Mouse (Mus musculus): ENCODE data around the gene A630023A22Rik. TPM values are rescaled to one million over a fixed set of nuclear protein-coding genes. Genes with fewer than 3 reads are reported as not detected.

The A630023A22Rik gene
- 0.12 TPM in 1 of 2 replicates, not detected in the other for polyA plus RNA-seq (2015; fragmentation: Nextera tagmentation; extraction: Ambion mirVana)

GRCm38 (mm10) chr14:34102601-34103000, at the start of gene A630023A22Rik:
A630023A22Rik (minus strand) TSS chr14:34102754.
- no peak within 1 kb of the TSS for H3K27ac ChIP-seq (ENCODE audit: low read length)
- no peak within 1 kb of the TSS for H3K4me3 ChIP-seq (ENCODE audit: low read length)
- H3K4me2 ChIP-seq (ENCODE audit: low read depth, low read length): no peak within 1 kb of the TSS
- no peak within 1 kb of the TSS for H3K9ac ChIP-seq (ENCODE audit: low read length)
- WGBS: 62% methylated on average over 5 of the region's 5 CpGs
- peaks cover 17% of the 10 kb centered on the region for H3K4me1 ChIP-seq (ENCODE audit: control insufficient read depth, insufficient read depth, low read length)
- H3K9me3 ChIP-seq (replicated peaks; ENCODE audit: control insufficient read depth, low read length): no peaks in the 10 kb centered on the region
- no peaks in the 10 kb centered on the region for H3K36me3 ChIP-seq (ENCODE audit: control insufficient read depth, insufficient read depth)
- no peaks in the 10 kb centered on the region for H3K27me3 ChIP-seq (ENCODE audit: control insufficient read depth, insufficient read depth, low read length)
- no peak for ATAC-seq (replicated peaks; ENCODE audit: extremely low read depth, insufficient read depth, low FRiP score)

DNA sequence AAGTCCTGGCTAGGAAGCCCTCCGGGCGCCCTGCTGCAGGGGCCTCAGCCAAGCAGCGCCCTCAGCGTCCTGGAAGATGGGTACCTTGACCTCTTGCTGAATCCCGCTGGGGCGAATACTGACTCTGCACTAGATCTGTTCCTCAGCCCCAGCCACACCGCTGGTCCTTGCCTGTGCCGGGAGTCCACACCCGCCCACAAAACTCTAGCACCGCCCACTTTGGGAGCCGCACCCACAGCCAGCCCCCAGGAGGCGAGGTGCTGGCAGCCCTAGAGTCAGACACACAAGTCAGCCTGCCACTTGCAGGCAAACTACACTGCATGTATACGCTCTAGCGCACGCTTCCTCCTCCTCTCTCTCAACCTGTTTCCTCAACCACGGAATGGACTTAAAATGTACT, 49.8 kb upstream of the A630023A22Rik start, which contains the start of gene Npy4r:
TSS of gene Npy4r (minus strand) at position 148 of the 400 bp plus-strand sequence.
- Histone ChIP-seq H3K9ac (ENCODE audit: low read length) (no peak within 1 kb of the TSS), H3K27me3 (ENCODE audit: control insufficient read depth, insufficient read depth, low read length) (no peaks in the 10 kb centered on the region; the same call in 1 of the 2 replicates), H3K27ac (ENCODE audit: low read length) (no peak within 1 kb of the TSS), H3K36me3 (ENCODE audit: control insufficient read depth, insufficient read depth) (no peaks in the 10 kb centered on the region), H3K4me1 (ENCODE audit: control insufficient read depth, insufficient read depth, low read length) (0 out of 2 replicates have a peak, but pooled peaks cover 2% of the 10 kb centered on the region), H3K4me2 (ENCODE audit: low read depth, low read length) (peak within 1 kb of the TSS; percentile 47), H3K4me3 (ENCODE audit: low read length) (peak within 1 kb of the TSS; percentile 19; the same call in 1 of the 2 replicates), H3K9me3 (replicated peaks; ENCODE audit: control insufficient read depth, low read length) (no peaks in the 10 kb centered on the region)
- ATAC-seq (replicated peaks; ENCODE audit: extremely low read depth, insufficient read depth, low FRiP score): peak; percentile 67
- WGBS: 13% methylated on average over 16 of the region's 16 CpGs

DNA sequence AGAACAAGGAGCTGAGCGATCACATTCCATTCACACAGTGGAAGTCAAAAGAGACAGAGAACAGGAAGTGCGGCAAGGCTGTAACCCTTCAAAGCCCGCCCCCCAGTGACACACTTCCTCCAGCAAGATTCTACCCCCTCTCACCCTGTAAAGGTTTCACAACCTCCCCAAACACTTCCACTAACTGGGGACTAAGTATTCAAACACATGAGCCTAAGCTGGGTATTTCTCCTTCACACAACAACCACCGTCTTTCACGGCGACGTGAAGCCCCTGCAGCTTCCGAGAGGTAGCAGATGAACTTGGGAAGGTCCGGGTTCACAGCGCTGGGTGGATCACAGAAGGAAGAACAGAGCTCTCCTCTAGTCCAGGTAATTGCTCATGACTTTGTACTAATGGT, 40.4 kb upstream of the A630023A22Rik start:
- no peaks in the 10 kb centered on the region for H3K27me3 ChIP-seq (ENCODE audit: control insufficient read depth, insufficient read depth, low read length)
- no peak overlapping the region for H3K27ac ChIP-seq (ENCODE audit: low read length)
- H3K36me3 ChIP-seq (ENCODE audit: control insufficient read depth, insufficient read depth): no peaks in the 10 kb centered on the region
- 89% methylated on average over 10 of the region's 10 CpGs for WGBS
- no peak overlapping the region for H3K4me3 ChIP-seq (ENCODE audit: low read length)
- no peak for ATAC-seq (replicated peaks; ENCODE audit: extremely low read depth, insufficient read depth, low FRiP score)
- H3K4me1 ChIP-seq (ENCODE audit: control insufficient read depth, insufficient read depth, low read length): no peaks in the 10 kb centered on the region
- H3K9ac ChIP-seq (ENCODE audit: low read length): no peak overlapping the region
- no peak overlapping the region for H3K4me2 ChIP-seq (ENCODE audit: low read depth, low read length)
- no peaks in the 10 kb centered on the region for H3K9me3 ChIP-seq (replicated peaks; ENCODE audit: control insufficient read depth, low read length)

- 58% methylated on average over 1 of the region's 1 CpGs for WGBS
- Histone ChIP-seq H3K4me1 (ENCODE audit: control insufficient read depth, insufficient read depth, low read length) (no peaks in the 10 kb centered on the region), H3K4me2 (ENCODE audit: low read depth, low read length) (no peak overlapping the region), H3K9ac (ENCODE audit: low read length) (no peak overlapping the region), H3K4me3 (ENCODE audit: low read length) (no peak overlapping the region), H3K27me3 (ENCODE audit: control insufficient read depth, insufficient read depth, low read length) (no peaks in the 10 kb centered on the region), H3K27ac (ENCODE audit: low read length) (no peak overlapping the region), H3K36me3 (ENCODE audit: control insufficient read depth, insufficient read depth) (no peaks in the 10 kb centered on the region), H3K9me3 (replicated peaks; ENCODE audit: control insufficient read depth, low read length) (no peaks in the 10 kb centered on the region)
- no peak for ATAC-seq (replicated peaks; ENCODE audit: extremely low read depth, insufficient read depth, low FRiP score)
Measured at GRCm38 (mm10) chr14:34142316-34142715, 39.8 kb upstream of the A630023A22Rik start.

DNA sequence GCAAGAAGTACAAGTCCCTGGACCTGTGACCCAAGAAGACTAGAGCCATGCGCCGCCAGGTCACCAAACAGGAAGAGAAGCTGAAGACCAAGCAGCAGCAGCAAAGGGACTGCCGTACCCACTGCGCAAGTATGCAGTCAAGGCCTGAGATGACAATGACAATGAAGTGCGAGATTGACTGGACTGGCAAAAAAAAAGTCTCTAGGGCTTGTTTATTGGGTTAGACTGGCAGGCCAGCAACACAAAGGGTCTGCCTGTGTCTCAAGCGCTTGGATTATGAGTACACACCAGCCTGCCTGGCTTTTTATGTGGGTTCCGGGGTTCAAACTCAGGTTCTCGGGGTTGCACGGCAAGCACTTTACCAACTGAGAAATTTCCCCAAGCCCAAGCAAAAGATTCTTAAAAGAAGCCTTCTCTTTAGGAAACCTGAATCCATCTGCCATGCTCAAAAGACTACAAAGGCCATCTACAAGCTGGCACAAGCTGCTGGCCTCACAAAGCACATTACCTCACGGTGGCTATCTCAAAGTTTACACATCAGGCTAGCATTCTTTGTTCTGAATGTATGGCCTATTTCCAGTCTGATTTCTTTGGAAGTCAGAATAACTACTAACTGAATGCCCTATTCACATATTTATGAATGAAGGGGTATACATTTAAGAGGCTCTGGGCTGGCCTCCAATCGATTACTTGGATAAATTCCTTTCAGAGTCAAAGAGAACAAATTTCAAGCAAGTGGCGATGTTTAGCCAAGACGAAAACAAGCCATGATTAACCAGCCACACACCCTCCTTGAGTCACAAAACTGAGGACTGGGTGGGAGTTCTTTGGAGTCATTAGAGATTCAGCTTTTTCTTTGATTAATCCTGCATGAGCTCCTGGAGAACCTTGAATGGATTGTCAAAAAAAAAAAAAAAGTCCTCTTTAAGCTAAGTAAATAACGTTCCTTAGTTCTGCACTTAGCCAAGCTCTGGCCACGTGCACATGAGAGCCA, 37.4 kb upstream of the A630023A22Rik start:
- Histone ChIP-seq H3K9ac (ENCODE audit: low read length) (no peak overlapping the region), H3K27ac (ENCODE audit: low read length) (no peak overlapping the region), H3K4me2 (ENCODE audit: low read depth, low read length) (no peak overlapping the region), H3K9me3 (replicated peaks; ENCODE audit: control insufficient read depth, low read length) (no peaks in the 10 kb centered on the region), H3K4me3 (ENCODE audit: low read length) (no peak overlapping the region), H3K36me3 (ENCODE audit: control insufficient read depth, insufficient read depth) (no peaks in the 10 kb centered on the region), H3K4me1 (ENCODE audit: control insufficient read depth, insufficient read depth, low read length) (no peaks in the 10 kb centered on the region), H3K27me3 (ENCODE audit: control insufficient read depth, insufficient read depth, low read length) (no peaks in the 10 kb centered on the region)
- WGBS: 79% methylated on average over 15 of the region's 15 CpGs
- ATAC-seq (replicated peaks; ENCODE audit: extremely low read depth, insufficient read depth, low FRiP score): no peak

GRCm38 (mm10) chr14:34135391-34135790, 32.8 kb upstream of the A630023A22Rik start:
- no peaks in the 10 kb centered on the region for H3K9me3 ChIP-seq (replicated peaks; ENCODE audit: control insufficient read depth, low read length)
- no peak overlapping the region for H3K9ac ChIP-seq (ENCODE audit: low read length)
- no peak overlapping the region for H3K4me2 ChIP-seq (ENCODE audit: low read depth, low read length)
- ATAC-seq (replicated peaks; ENCODE audit: extremely low read depth, insufficient read depth, low FRiP score): no peak
- H3K4me1 ChIP-seq (ENCODE audit: control insufficient read depth, insufficient read depth, low read length): no peaks in the 10 kb centered on the region
- H3K27ac ChIP-seq (ENCODE audit: low read length): no peak overlapping the region
- H3K27me3 ChIP-seq (ENCODE audit: control insufficient read depth, insufficient read depth, low read length): no peaks in the 10 kb centered on the region
- no peak overlapping the region for H3K4me3 ChIP-seq (ENCODE audit: low read length)
- H3K36me3 ChIP-seq (ENCODE audit: control insufficient read depth, insufficient read depth): no peaks in the 10 kb centered on the region

GRCm38 (mm10) chr14:34131216-34131615, 28.7 kb upstream of the A630023A22Rik start:
- H3K9me3 ChIP-seq (replicated peaks; ENCODE audit: control insufficient read depth, low read length): no peaks in the 10 kb centered on the region
- no peak overlapping the region for H3K9ac ChIP-seq (ENCODE audit: low read length)
- H3K4me2 ChIP-seq (ENCODE audit: low read depth, low read length): no peak overlapping the region
- H3K4me1 ChIP-seq (ENCODE audit: control insufficient read depth, insufficient read depth, low read length): no peaks in the 10 kb centered on the region
- no peak overlapping the region for H3K4me3 ChIP-seq (ENCODE audit: low read length)
- no peak for ATAC-seq (replicated peaks; ENCODE audit: extremely low read depth, insufficient read depth, low FRiP score)
- WGBS: 60% methylated on average over 6 of the region's 6 CpGs
- no peak overlapping the region for H3K27ac ChIP-seq (ENCODE audit: low read length)
- H3K36me3 ChIP-seq (ENCODE audit: control insufficient read depth, insufficient read depth): no peaks in the 10 kb centered on the region
- H3K27me3 ChIP-seq (ENCODE audit: control insufficient read depth, insufficient read depth, low read length): no peaks in the 10 kb centered on the region

- Histone ChIP-seq H3K9me3 (replicated peaks; ENCODE audit: control insufficient read depth, low read length) (no peaks in the 10 kb centered on the region), H3K27me3 (ENCODE audit: control insufficient read depth, insufficient read depth, low read length) (no peaks in the 10 kb centered on the region), H3K9ac (ENCODE audit: low read length) (no peak overlapping the region), H3K27ac (ENCODE audit: low read length) (no peak overlapping the region), H3K4me2 (ENCODE audit: low read depth, low read length) (no peak overlapping the region), H3K36me3 (ENCODE audit: control insufficient read depth, insufficient read depth) (no peaks in the 10 kb centered on the region), H3K4me3 (ENCODE audit: low read length) (no peak overlapping the region), H3K4me1 (ENCODE audit: control insufficient read depth, insufficient read depth, low read length) (peaks cover 21% of the 10 kb centered on the region)
- no peak for ATAC-seq (replicated peaks; ENCODE audit: extremely low read depth, insufficient read depth, low FRiP score)
- WGBS: 94% methylated on average over 4 of the region's 4 CpGs
Measured at GRCm38 (mm10) chr14:34121691-34122090, 19.1 kb upstream of the A630023A22Rik start.

DNA sequence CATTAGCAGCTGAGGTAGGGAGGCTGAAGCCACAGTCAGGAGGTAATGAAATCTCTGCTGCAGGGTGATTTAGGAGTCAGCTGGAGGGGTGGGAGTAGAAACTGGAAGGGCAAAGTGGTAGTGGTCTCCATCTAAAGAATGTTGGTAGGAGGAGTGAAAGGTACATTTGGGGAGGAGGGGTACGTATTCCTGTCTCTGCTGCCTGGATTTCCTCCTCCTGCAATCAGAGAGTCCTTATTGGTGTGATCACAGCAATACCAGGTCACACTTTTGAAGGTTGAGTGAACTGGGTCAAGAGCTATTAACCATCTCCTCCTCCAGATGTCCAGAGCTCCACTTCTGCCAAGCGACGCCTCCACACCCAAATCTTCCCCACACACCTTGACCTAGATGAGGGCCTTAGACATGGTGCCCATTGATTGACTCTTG, 18.4 kb upstream of the A630023A22Rik start:
- Histone ChIP-seq H3K4me3 (ENCODE audit: low read length) (no peak overlapping the region), H3K27me3 (ENCODE audit: control insufficient read depth, insufficient read depth, low read length) (no peaks in the 10 kb centered on the region), H3K9ac (ENCODE audit: low read length) (no peak overlapping the region), H3K36me3 (ENCODE audit: control insufficient read depth, insufficient read depth) (no peaks in the 10 kb centered on the region), H3K4me1 (ENCODE audit: control insufficient read depth, insufficient read depth, low read length) (peaks cover 21% of the 10 kb centered on the region), H3K9me3 (replicated peaks; ENCODE audit: control insufficient read depth, low read length) (no peaks in the 10 kb centered on the region), H3K27ac (ENCODE audit: low read length) (no peak overlapping the region), H3K4me2 (ENCODE audit: low read depth, low read length) (no peak overlapping the region)
- no peak for ATAC-seq (replicated peaks; ENCODE audit: extremely low read depth, insufficient read depth, low FRiP score)
- 88% methylated on average over 3 of the region's 3 CpGs for WGBS
